Mouse (Mus musculus) kidney, embryonic 14.5 days (tissue): Measurements from ENCODE around the gene Izumo2. TPM values are rescaled to one million over a fixed set of nuclear protein-coding genes. Genes with fewer than 3 reads are reported as not detected.

Experiments used
- ATAC-seq: fragments of 200-750 bp; cut with Nextera tagmentation; 2 replicates; pipeline ENCODE4 v1.8.0; 2017; ENCODE audit warnings: moderate number of reproducible peaks, mild to moderate bottlenecking, moderate TSS enrichment, moderate library complexity; ENCODE audit not compliant: low FRiP score, low TSS enrichment
- H3K27ac ChIP-seq: fragments of 300-500 bp; sonication (generic); 2 replicates; pipeline ENCODE4 v1.5.1; 2014; ENCODE audit warnings: low read depth, mild to moderate bottlenecking, low read length, moderate library complexity, mixed read lengths
- H3K27me3 ChIP-seq: fragments of 300-500 bp; sonication (generic); 2 replicates; pipeline ENCODE4 v1.6.1; 2014; ENCODE audit warnings: mild to moderate bottlenecking, low read length; ENCODE audit not compliant: control insufficient read depth, insufficient read depth
- H3K36me3 ChIP-seq: fragments of 300-500 bp; sonication (generic); 2 replicates; pipeline ENCODE4 v1.6.1; 2014; ENCODE audit warnings: low read length, mixed read lengths; ENCODE audit not compliant: control insufficient read depth, insufficient read depth
- H3K4me1 ChIP-seq: fragments of 300-500 bp; sonication (generic); 2 replicates; pipeline ENCODE4 v1.6.1; 2014; ENCODE audit warnings: low read length, mixed read lengths; ENCODE audit not compliant: control insufficient read depth, insufficient read depth
- H3K4me2 ChIP-seq: fragments of 300-500 bp; sonication (generic); replicated peaks from 2 replicates; pipeline ENCODE4 v1.6.1; 2014; ENCODE audit warnings: low read depth, mild to moderate bottlenecking, low read length
- H3K4me3 ChIP-seq: fragments of 300-500 bp; sonication (generic); 2 replicates; pipeline ENCODE4 v1.5.1; 2014; ENCODE audit warnings: mild to moderate bottlenecking, low read length
- H3K9ac ChIP-seq: fragments of 300-500 bp; sonication (generic); 2 replicates; pipeline ENCODE4 v1.6.1; 2014; ENCODE audit warnings: low read depth, mild to moderate bottlenecking, low read length, moderate library complexity
- H3K9me3 ChIP-seq: fragments of 300-500 bp; sonication (generic); 2 replicates; pipeline ENCODE4 v1.6.1; 2016; ENCODE audit warnings: low read length; ENCODE audit not compliant: control insufficient read depth
- WGBS: fragments of 180-500 bp; shearing (Covaris S2); extraction: QIAGEN DNeasy Blood & Tissue Kit; methylation state at CpG from one replicate; pipeline ENCODE4 v1.1.7; 2014; 5-methylcytosine and 5-hydroxymethylcytosine counted together
- polyA plus RNA-seq: library from polyadenylated mRNA; unstranded; fragments of >200 nt; fragmentation: Nextera tagmentation; extraction: Ambion mirVana; gene quantifications from 2 replicates; pipeline ENCODE4 v1.2.1, GENCODE M21; 2014

The Izumo2 gene
- polyA plus RNA-seq, 1 experiment from 2014 or later: not detected

DNA sequence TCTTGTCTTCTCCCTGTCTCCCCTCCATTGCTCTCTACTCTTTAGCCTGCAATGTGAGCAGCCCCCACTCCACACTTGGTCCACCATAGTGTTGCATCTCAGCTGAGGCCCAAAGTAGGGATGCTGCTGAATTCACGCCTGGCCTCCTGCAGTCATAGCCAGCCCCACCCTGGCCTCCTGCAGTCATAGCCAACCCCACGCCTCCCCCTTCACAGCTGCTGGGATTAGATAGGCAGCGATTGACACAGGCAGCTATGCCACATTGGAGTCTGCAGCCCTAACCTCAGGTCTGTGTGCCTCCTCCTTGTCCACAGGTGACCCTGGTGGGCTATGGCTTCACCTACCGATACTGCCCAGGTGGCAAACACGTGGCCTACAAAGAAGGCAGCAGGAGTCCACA is 59.6 kb downstream of the Izumo2 start:
- 88% methylated on average over 5 of the region's 5 CpGs for WGBS
- no peak for ATAC-seq

More for the DNA sequence above, 59.6 kb downstream of the Izumo2 start:
- no peak overlapping the region for H3K4me3 ChIP-seq
- H3K36me3 ChIP-seq: peaks cover 60% of the 10 kb centered on the region
- H3K27ac ChIP-seq: no peak overlapping the region
- H3K9ac ChIP-seq: no peak overlapping the region
- no peaks in the 10 kb centered on the region for H3K9me3 ChIP-seq
- H3K4me1 ChIP-seq: no peaks in the 10 kb centered on the region
- H3K27me3 ChIP-seq: no peaks in the 10 kb centered on the region
- no peak overlapping the region for H3K4me2 ChIP-seq

Other genes with a start within 250 kb of the Izumo2 start
- gene Aspdh, start 243.4 kb upstream of the Izumo2 start, polyA plus RNA-seq: 0.88 and 1.6 TPM in 2 replicates
- 64.9 and 78.9 TPM in 2 replicates for gene Josd2, start 240.8 kb upstream of the Izumo2 start, polyA plus RNA-seq
- gene Emc10, start 212.2 kb upstream of the Izumo2 start, polyA plus RNA-seq: 122 and 138 TPM in 2 replicates
- gene Fam71e1, start 212.2 kb upstream of the Izumo2 start, polyA plus RNA-seq: 13.2 and 16.6 TPM in 2 replicates
- gene Mybpc2, start 184.1 kb upstream of the Izumo2 start, polyA plus RNA-seq: 0.06 and 0.18 TPM in 2 replicates
- gene Spib, start 176.7 kb upstream of the Izumo2 start, polyA plus RNA-seq: not detected in 2 replicates
- gene Pold1, start 159.9 kb upstream of the Izumo2 start, polyA plus RNA-seq: 51.6 and 69.5 TPM in 2 replicates
- 69.1 and 69.8 TPM in 2 replicates for gene Nr1h2, start 154.8 kb upstream of the Izumo2 start, polyA plus RNA-seq
- 5.0 and 7.0 TPM in 2 replicates for gene Napsa, start 136.4 kb upstream of the Izumo2 start, polyA plus RNA-seq
- 0.18 and 0.26 TPM in 2 replicates for gene Kcnc3, start 118.1 kb upstream of the Izumo2 start, polyA plus RNA-seq
- 1.3 and 1.8 TPM in 2 replicates for gene Myh14, start 37.9 kb upstream of the Izumo2 start, polyA plus RNA-seq
- gene Vrk3, start 39.7 kb downstream of the Izumo2 start, polyA plus RNA-seq: 35.2 and 43.4 TPM in 2 replicates
- gene Zfp473, start 42.3 kb downstream of the Izumo2 start, polyA plus RNA-seq: 2.5 and 3.1 TPM in 2 replicates
- gene Nup62, start 107.3 kb downstream of the Izumo2 start, polyA plus RNA-seq: 59.5 and 61.9 TPM in 2 replicates
- 1.7 and 2.0 TPM in 2 replicates for gene Il4i1, start 107.6 kb downstream of the Izumo2 start, polyA plus RNA-seq
- 2.5 and 6.3 TPM in 2 replicates for gene Atf5, start 107.9 kb downstream of the Izumo2 start, polyA plus RNA-seq
- gene Akt1s1, start 140.2 kb downstream of the Izumo2 start, polyA plus RNA-seq: 51.4 and 86.5 TPM in 2 replicates
- gene Tbc1d17, start 140.3 kb downstream of the Izumo2 start, polyA plus RNA-seq: 57.0 and 65.3 TPM in 2 replicates
- 27.0 and 30.4 TPM in 2 replicates for gene Pnkp, start 148.4 kb downstream of the Izumo2 start, polyA plus RNA-seq
- gene Ptov1, start 161.0 kb downstream of the Izumo2 start, polyA plus RNA-seq: 441 and 501 TPM in 2 replicates
- 80.0 and 86.3 TPM in 2 replicates for gene Med25, start 184.0 kb downstream of the Izumo2 start, polyA plus RNA-seq
- 21.9 and 22.3 TPM in 2 replicates for gene Fuz, start 187.3 kb downstream of the Izumo2 start, polyA plus RNA-seq
- gene Ap2a1, start 220.8 kb downstream of the Izumo2 start, polyA plus RNA-seq: 80.5 and 88.5 TPM in 2 replicates
- gene Tsks, start 234.5 kb downstream of the Izumo2 start, polyA plus RNA-seq: 0.37 TPM in 1 of 2 replicates, not detected in the other